Mouse (Mus musculus): ENCODE data around the gene 2210016L21Rik. TPM values are rescaled to one million over a fixed set of nuclear protein-coding genes. Genes with fewer than 3 reads are reported as not detected.

Gene 2210016L21Rik
- total and polyA plus RNA-seq, 2 experiments: 3.0 to 6.1 TPM

DNA sequence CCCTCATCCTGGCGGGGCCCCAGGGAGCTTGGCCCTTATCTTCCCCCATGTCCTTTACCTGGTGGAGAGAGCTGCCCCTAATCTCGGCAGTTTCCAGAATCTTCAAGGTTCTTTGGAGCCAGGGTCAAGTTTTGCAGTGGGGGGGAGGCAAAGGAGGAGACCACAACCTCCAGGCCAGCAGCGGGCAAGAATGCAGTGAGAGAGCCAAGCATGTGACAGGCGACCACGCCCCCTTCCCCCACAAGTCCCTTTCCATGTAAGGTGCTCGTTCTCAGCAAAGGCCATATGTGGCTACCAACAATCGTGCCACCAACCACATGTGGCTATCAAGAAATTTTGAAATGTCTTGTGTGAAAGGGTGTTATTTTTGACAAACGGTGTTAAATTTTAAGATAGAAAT, 31.2 kb downstream of the 2210016L21Rik start:
- Histone ChIP-seq H3K4me1 (ENCODE audit: control insufficient read depth, insufficient read depth, low read length) (peaks cover 13% of the 10 kb centered on the region), H3K27ac (replicated peaks; ENCODE audit: insufficient read depth, low read depth, low read length) (no peak overlapping the region), H3K27me3 (ENCODE audit: control insufficient read depth, insufficient read depth, low read length) (no peaks in the 10 kb centered on the region), H3K36me3 (ENCODE audit: control insufficient read depth, insufficient read depth, low read length) (peaks cover 6% of the 10 kb centered on the region; the same call in 1 of the 2 replicates), H3K9ac (ENCODE audit: low read depth, low read length) (no peak overlapping the region), H3K4me3 (ENCODE audit: insufficient read depth, low read depth, low read length) (no peak overlapping the region), H3K79me2 (ENCODE audit: control insufficient read depth, insufficient read depth, low read length) (peaks cover 24% of the 10 kb centered on the region; the same call in 1 of the 2 replicates)
- 66% methylated on average over 8 of the region's 8 CpGs for WGBS
- TF ChIP-seq POLR2A (IDR thresholded peaks at IDR 0.05; ENCODE audit: extremely low read depth, insufficient read depth, low read length) (no peak), CTCF (IDR thresholded peaks at IDR 0.05; ENCODE audit: low read depth, low read length) (no peak)
- DNase-seq (ENCODE audit: extremely low read depth, low read depth, low spot score): no peak

DNA sequence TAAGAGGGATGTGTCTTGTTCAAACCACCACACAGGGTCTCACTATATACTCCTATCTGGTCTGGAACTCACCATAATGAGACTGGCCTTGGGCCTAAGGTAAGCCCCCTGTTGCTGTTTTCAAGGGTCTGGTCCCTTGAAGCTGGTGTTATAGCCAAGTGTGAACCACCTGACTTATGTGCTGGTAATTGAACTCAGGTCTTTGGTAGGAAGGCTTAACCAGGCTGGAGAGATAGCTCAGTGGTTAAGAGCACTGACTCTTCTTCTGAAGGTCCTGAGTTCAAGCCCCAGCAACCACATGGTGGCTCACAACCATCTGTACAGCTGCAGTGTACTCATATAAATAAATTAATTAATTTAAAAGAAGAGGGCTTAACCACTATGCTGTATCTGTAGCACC, 35.0 kb downstream of the 2210016L21Rik start:
- Histone ChIP-seq H3K27me3 (ENCODE audit: control insufficient read depth, insufficient read depth, low read length) (no peaks in the 10 kb centered on the region), H3K36me3 (ENCODE audit: control insufficient read depth, insufficient read depth, low read length) (peaks cover 6% of the 10 kb centered on the region; the same call in 1 of the 2 replicates), H3K4me3 (ENCODE audit: insufficient read depth, low read depth, low read length) (no peak overlapping the region), H3K79me2 (ENCODE audit: control insufficient read depth, insufficient read depth, low read length) (peaks cover 5% of the 10 kb centered on the region; the same call in 1 of the 2 replicates), H3K27ac (replicated peaks; ENCODE audit: insufficient read depth, low read depth, low read length) (no peak overlapping the region), H3K4me1 (ENCODE audit: control insufficient read depth, insufficient read depth, low read length) (peaks cover 12% of the 10 kb centered on the region), H3K9ac (ENCODE audit: low read depth, low read length) (no peak overlapping the region)
- no peak for DNase-seq (ENCODE audit: extremely low read depth, low read depth, low spot score)
- TF ChIP-seq CTCF (IDR thresholded peaks at IDR 0.05; ENCODE audit: low read depth, low read length) (no peak), POLR2A (IDR thresholded peaks at IDR 0.05; ENCODE audit: extremely low read depth, insufficient read depth, low read length) (no peak)

DNA sequence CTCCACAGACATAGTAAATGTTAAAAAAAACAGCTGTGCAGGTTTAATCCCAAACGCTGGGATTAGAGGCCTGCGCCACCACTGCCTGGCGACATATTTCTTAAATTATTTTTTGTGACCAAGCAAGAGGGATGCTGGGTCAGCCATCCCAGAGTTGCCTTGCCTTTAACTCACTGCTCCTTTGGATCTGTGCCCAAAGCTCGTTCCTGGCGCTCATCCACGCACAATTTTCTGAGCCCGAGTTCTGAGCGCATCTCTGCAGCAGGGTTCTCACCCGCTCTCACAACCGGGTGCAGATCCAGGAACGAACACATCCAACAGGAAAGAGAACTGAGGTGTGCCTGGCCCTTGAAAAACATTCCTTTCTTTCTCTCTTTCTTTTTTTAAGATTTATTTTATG, 36.5 kb downstream of the 2210016L21Rik start:
- Histone ChIP-seq H3K36me3 (ENCODE audit: control insufficient read depth, insufficient read depth, low read length) (peaks cover 6% of the 10 kb centered on the region; the same call in 1 of the 2 replicates), H3K9ac (ENCODE audit: low read depth, low read length) (no peak overlapping the region), H3K27ac (replicated peaks; ENCODE audit: insufficient read depth, low read depth, low read length) (no peak overlapping the region), H3K27me3 (ENCODE audit: control insufficient read depth, insufficient read depth, low read length) (no peaks in the 10 kb centered on the region), H3K79me2 (ENCODE audit: control insufficient read depth, insufficient read depth, low read length) (no peaks in the 10 kb centered on the region), H3K4me3 (ENCODE audit: insufficient read depth, low read depth, low read length) (no peak overlapping the region), H3K4me1 (ENCODE audit: control insufficient read depth, insufficient read depth, low read length) (peaks cover 6% of the 10 kb centered on the region)
- peak; percentile 49 for DNase-seq (ENCODE audit: extremely low read depth, low read depth, low spot score)
- TF ChIP-seq CTCF (IDR thresholded peaks at IDR 0.05; ENCODE audit: low read depth, low read length) (no peak), POLR2A (IDR thresholded peaks at IDR 0.05; ENCODE audit: extremely low read depth, insufficient read depth, low read length) (no peak)
- WGBS: 32% methylated on average over 11 of the region's 11 CpGs

DNA sequence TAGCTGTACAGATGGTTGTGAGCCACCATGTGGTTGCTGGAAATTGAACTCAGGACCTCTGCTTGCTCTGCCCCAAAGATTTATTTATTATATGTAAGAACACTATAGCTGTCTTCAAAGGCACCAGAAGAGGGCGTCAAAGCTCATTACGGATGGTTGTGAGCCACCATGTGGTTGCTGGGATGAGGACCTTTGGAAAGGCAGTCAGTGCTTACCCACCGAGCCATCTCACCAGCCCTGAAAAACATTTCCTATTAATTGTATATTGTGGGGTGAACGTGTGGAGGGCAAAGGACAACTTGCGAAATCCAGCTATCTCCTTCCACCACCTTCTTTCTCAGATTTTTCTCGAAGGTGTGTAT, 36.9 kb downstream of the 2210016L21Rik start:
- H3K27me3 ChIP-seq (ENCODE audit: control insufficient read depth, insufficient read depth, low read length): no peaks in the 10 kb centered on the region
- peaks cover 5% of the 10 kb centered on the region for H3K4me1 ChIP-seq (ENCODE audit: control insufficient read depth, insufficient read depth, low read length)
- H3K4me3 ChIP-seq (ENCODE audit: insufficient read depth, low read depth, low read length): no peak overlapping the region
- no peak overlapping the region for H3K9ac ChIP-seq (ENCODE audit: low read depth, low read length)
- TF ChIP-seq CTCF (IDR thresholded peaks at IDR 0.05; ENCODE audit: low read depth, low read length): peak; percentile 46
- no peak for TF ChIP-seq POLR2A (IDR thresholded peaks at IDR 0.05; ENCODE audit: extremely low read depth, insufficient read depth, low read length)
- H3K79me2 ChIP-seq (ENCODE audit: control insufficient read depth, insufficient read depth, low read length): no peaks in the 10 kb centered on the region
- H3K36me3 ChIP-seq (ENCODE audit: control insufficient read depth, insufficient read depth, low read length): peaks cover 6% of the 10 kb centered on the region; the same call in 1 of the 2 replicates
- 11% methylated on average over 6 of the region's 6 CpGs for WGBS
- H3K27ac ChIP-seq (replicated peaks; ENCODE audit: insufficient read depth, low read depth, low read length): no peak overlapping the region
- peak; percentile 60 for DNase-seq (ENCODE audit: extremely low read depth, low read depth, low spot score)

DNA sequence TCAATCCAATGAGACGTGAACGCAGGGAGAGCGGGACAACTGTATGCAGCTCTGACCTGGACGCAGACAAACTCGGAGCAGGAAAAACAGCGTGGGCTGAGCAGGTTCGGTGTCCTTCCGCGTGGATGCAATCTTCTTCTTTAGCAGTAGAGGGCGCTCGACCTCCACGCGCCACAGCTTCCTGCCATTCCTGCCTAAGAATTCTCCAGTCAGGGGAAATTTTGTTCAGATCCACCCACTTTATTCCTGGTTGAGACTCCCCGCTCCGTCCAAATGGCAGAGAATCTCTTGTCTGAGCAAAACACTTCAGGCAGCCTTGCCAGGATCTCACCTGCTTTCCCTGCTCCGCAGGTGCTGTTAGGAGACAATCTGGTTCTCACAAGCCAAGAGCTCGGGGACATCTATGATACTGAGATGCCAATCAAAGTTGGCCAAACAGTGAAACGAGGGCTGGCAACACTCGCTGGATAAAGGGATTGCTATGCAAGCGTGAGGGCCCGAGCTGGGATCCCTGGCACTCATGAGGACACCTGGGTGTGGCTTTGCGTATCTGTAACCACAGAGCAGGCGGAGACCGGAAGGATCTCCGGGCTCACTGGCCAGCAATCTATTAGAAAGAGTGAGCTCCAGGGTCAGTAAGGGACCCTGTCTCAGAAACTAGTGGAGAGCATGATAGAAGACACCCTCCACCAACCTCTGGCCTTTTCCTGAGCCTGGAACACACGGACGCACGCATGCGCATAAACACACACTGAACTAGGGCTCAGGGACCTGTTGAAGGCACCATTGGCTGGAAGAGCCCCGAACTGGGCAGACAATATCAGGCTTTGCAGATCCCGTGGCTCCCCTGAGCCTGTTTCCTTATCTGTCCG, 37.5 kb downstream of the 2210016L21Rik start:
- H3K79me2 ChIP-seq (ENCODE audit: control insufficient read depth, insufficient read depth, low read length): no peaks in the 10 kb centered on the region
- H3K4me1 ChIP-seq (ENCODE audit: control insufficient read depth, insufficient read depth, low read length): peaks cover 3% of the 10 kb centered on the region
- H3K4me3 ChIP-seq (ENCODE audit: insufficient read depth, low read depth, low read length): peak overlapping the region; percentile 10; the same call in 1 of the 2 replicates
- H3K9ac ChIP-seq (ENCODE audit: low read depth, low read length): peak overlapping the region; percentile 1; the same call in 1 of the 2 replicates
- H3K36me3 ChIP-seq (ENCODE audit: control insufficient read depth, insufficient read depth, low read length): peaks cover 6% of the 10 kb centered on the region; the same call in 1 of the 2 replicates
- H3K27ac ChIP-seq (replicated peaks; ENCODE audit: insufficient read depth, low read depth, low read length): no peak overlapping the region
- no peaks in the 10 kb centered on the region for H3K27me3 ChIP-seq (ENCODE audit: control insufficient read depth, insufficient read depth, low read length)
- TF ChIP-seq POLR2A (IDR thresholded peaks at IDR 0.05; ENCODE audit: extremely low read depth, insufficient read depth, low read length) (no peak), CTCF (IDR thresholded peaks at IDR 0.05; ENCODE audit: low read depth, low read length) (peak; percentile 99)
- no peak for DNase-seq (ENCODE audit: extremely low read depth, low read depth, low spot score)
- 25% methylated on average over 32 of the region's 32 CpGs for WGBS

All from liver, adult 2 months (tissue).